Mouse (Mus musculus) central nervous system, embryonic 18 days (tissue): Measurements from ENCODE around the gene Gpc5. TPM values are rescaled to one million over a fixed set of nuclear protein-coding genes. Genes with fewer than 3 reads are reported as not detected.

ENCODE experiments used
- polyA plus RNA-seq: library from polyadenylated mRNA; depleted of rRNA; stranded (reverse); fragments of >200 nt; gene quantifications from 2 replicates; pipeline ENCODE4 v1.2.3, GENCODE M21; 2012; rRNA removed

Gpc5 gene
- polyA plus RNA-seq, result 5.1 and 5.4 TPM in 2 replicates

DNA sequence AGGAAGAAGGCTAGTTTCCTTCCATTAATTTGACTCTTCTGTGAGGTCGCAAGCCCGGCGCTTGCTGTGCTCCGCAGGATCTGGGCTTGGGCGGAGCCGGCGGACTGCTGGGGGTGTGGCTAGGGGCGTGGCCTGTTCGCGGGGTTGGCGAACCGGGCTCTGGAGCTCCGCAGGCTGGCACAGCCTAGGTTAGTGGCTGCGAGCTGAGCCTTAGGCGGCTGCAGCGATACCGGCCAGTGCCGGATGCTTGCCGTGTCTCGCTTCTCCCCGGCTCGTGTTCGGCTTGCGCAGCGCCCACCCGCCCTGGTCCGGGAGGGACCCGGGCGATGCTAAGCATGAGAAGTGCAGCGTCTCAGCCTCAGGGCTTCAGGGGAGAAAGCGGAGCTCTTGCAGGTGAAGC lies at the start of gene Gpc5:
Gpc5 (plus strand) TSS at position 135 of the 400 bp plus-strand sequence.

